Mouse (Mus musculus): ENCODE measurements around the gene Prss32.
A peak's percentile ranks its signal among the peaks of the same experiment; 100 is the strongest.
"Not testable (repeated sequence)": the region's sequence is repeated elsewhere in the genome, so short reads cannot be mapped to it uniquely, and the experiment has no call there.

Gene Prss32

DNA sequence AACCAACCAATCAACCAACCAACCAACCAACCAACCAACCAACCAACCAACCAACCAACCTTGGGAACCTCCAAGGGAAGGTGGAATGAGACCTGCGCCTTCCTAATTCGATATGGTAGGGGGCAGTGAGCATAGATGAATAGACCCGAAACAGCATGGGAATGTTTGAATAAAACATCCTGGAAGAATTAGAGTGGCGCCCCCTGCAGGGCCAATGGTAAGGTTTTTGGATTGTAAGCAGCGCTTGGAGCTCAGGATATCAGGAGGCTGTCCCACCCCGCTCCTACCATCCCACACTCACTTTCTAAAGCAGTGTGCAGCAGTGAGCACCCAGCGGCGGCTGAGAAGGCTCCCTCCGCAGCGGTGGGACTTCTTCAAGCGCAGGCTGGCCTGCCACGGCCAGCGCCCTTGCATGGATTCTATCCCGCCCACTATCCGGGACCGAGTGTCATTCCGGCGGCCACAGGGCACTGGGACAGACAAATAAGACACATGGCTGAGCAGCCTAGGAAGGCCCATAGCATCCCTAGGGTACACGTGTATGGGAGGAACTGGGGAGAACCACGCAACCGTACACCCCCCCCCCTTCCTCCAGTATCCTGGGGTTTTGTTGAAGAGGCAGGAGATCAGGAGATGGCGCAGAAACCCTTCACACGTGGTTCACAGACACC lies 379 bp upstream of the Prss32 start:
- peak; percentile 85 for DNase-seq

DNA sequence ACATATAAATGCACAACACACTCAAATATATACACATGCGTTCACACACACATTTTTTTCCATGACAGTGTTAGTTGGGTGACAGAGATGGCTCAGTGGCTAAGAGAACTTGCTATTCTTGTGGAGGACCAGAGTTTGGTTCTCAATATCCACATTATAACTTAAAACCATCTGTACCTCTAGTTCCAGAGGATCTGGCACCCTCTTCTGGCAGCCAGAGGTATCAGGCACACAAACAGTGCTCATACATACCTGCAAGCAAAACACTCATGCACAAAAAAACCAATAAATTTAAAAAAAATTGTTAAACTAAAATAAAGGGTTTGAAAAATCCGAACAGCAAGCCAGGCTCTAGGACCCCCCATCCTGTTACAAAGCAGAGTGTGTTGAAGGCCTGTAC lies 6.4 kb downstream of the Prss32 start:
- DNase-seq, result no peak

DNA sequence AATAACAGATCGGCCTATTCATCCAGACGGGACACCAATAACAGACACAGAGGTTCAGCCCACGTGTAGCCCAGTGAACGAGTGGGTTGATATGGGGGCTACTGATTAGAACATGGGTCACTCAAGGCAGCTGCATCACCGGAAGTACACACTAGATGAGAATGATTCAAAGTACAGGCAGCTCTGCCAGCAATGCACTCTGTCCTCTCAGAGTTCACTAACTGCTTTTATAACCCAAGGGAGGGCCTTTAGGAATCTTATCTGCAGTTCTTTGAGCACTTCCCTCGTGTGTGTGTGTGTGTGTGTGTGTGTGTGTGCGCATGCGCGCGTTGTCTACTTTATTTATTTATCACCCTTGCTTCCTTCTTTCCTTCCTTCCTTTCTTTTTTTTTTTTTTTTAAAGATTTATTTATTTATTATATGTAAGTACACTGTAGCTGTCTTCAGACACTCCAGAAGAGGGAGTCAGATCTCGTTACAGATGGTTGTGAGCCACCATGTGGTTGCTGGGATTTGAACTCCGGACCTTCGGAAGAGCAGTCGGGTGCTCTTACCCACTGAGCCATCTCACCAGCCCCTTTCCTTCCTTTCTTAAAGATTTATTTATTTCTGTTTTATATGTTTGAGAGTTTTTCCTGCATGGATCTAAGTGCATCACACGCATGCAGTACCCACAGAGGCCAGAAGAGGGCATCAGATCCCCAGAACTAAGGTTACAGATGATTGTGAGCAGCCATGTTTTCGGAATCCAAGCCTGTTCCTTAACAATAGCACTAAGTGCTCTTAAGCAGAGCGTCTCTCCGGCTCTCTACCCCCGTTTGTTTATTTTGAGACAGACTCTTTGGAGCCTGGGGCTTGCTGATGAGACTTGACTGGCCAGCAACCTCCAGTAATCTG lies 7.4 kb downstream of the Prss32 start:
- DNase-seq, result peak; percentile 88

DNA sequence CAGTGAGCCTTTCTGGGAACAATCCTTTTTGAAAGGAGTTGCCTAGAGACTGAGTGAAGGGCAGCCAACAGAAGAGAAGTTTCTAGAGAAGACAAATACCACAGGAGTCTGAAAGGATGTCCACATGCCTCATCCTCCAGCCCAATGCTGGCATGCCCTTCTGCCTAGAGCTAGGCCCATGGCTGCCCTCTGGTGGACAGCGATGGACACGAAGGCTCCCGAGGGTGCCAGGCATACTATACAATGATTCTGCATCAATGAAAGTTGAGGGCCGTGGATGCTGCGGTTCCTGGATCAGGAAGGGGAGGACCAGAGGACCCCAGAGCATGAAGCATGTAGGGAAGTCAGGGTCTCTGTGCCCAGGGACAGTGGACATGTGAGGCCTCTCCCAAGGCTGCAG lies 9.6 kb downstream of the Prss32 start:
- peak; percentile 90 for DNase-seq

DNA sequence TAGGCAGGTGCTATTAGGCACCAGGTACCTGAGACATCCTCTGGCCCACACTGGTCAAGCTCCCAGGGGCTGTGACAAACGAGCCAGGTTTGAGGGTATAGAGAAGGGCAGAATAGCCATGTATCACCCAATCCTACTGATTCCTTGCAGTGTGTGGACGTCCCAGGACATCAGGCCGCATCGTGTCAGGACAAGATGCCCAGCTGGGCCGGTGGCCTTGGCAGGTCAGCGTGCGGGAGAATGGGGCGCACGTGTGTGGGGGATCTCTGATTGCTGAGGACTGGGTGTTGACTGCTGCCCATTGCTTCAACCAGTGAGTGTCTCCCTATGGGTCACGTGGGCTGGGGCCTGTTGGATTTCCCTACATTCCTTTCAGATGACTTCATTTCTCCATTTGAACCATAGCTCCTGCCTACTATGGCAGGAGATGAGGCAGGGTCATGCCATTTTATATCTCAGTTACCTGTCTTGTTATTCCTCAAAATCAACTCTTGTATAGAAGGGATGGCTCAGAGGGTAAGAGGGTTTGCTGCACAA lies 10.6 kb downstream of the Prss32 start:
- DNase-seq, result peak; percentile 87

DNA sequence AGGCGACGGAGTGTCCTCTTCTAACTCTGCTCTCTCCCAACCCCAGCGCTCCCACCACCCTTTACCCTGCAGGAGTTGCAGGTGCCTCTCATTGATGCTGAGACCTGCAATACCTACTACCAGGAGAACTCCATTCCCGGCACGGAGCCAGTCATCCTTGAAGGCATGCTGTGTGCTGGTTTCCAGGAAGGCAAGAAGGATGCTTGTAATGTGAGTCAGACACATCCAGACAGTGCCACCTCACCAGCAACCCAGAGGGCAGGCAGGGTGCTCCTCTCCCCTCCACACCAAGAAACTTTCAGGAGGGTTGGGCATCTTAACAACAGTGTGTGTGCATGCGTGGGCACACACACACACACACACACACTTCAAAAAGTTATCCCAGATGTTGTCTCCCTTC lies 13.5 kb downstream of the Prss32 start:
- peak; percentile 82 for DNase-seq

DNA sequence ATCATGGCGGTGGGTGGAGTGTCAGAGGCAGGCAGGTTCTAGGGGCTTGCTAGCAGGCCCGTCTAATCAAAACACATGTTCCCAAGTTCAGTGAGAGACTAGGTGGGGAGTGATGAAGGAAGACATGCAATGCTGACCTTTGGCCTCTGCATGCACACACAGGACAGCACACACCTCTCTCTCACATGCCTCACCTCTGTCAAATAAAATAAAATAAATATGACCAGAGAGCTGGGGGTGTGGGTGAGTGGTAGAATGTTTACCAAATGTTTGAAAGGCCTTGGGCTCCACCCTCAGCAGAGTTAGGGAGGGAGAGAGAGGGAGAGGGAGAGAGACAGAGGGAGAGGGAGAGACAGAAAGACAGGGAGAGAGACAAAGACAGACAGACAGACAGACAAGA lies 14.3 kb downstream of the Prss32 start:
- no peak for DNase-seq

DNA sequence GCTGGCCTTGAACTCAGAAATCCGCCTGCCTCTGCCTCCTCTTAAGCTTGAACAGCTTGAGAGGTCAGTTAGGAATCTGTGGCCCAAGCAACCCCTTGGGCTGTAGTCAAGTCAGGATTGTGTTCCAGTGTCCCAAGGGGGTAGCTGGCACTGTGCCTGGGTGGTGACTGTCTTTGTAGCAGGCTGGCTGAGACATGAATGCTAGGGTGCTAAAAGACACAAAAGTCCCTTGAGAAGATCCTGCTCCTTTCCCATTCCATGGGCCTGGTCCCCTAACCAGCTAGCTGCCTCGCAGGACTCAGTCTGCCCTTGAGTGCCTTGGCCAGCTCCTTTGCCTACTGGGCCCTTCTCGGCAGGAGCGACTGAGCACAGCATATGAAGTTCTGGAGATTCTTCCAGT lies 19.3 kb downstream of the Prss32 start:
- DNase-seq, result peak; percentile 81

DNA sequence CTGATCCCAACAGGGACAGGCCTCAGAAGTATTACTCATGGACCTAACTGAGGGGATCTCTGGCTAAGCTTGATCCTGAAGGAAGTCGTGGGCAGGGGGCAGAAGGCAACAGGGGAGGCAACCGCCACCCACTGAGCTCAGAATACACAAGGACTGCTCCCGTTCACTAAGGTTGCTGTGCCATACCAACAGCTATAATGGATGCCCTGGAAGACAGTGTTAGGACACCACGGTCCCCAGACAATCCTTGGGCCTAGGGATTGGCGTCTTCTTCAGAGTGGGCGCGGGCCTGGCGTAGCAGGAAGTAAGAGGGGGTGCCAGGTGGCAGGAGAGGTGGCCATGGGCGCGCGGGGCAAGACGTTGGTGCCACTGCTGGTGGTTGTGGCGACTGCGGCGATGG lies 24.1 kb downstream of the Prss32 start, which contains the start of gene Prss21:
Prss21 (plus strand) TSS at position 301 of the 400 bp plus-strand sequence.
- DNase-seq, result no peak

DNA sequence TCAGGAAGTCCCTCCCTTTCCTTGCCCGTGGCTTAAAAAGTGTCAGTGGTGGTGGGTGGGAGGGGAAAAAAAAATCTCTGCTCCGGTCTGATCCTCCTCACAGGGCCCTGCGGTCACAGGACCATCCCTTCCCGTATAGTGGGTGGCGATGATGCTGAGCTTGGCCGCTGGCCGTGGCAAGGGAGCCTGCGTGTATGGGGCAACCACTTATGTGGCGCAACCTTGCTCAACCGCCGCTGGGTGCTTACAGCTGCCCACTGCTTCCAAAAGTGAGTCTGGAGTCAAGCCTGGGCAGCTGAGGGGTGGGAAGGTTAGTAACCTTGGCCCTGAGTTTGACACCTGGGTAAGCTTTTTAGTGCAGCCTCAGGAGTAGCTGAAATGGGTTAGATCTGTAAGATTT lies 24.9 kb downstream of the Prss32 start:
- peak; percentile 79 for DNase-seq

DNA sequence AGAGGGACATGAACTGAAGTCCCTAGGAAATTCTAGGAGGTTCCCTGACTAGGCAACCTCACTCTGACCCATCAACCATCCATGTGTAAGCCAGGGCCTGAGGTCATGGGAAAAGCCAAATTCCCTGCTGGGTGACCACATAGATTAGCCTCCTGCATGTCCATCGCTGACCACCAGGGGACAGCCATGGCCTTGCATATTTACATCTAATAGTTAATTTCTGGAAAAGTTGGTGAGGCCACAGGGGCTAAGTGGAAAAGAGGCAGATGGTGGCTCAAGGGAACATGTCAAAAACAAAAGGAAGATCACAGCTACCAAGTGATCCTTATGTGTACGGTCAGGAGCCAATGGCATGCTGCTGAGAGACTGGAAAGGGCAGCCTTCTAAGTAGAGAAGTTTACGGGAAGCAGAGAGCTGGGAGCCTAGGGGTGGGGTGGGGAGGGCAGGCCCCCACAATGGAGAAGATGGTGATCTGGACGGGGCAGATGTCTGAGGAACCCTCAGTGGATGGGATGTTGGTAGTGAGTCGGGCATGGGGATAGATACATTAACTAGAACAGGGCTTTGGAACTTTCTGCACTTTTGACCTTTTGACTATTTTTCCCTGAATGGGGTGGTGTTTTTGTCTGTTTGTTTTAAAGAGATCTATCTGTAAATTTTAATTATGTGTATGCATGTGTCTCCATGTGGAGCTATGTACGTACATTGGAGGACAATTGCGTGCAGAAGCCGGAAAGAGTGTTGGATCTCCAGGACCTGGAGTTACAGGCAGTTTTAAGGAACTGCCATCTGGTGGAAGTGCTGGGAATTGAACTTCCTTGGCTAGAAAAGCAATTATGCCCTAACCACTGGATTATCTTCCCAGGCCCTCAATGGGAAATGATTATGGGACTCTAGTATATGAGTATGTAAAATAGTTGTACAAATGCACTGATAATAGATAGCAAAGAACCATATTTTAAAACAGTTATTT lies 30.5 kb downstream of the Prss32 start:
- peak; percentile 94 for DNase-seq

DNA sequence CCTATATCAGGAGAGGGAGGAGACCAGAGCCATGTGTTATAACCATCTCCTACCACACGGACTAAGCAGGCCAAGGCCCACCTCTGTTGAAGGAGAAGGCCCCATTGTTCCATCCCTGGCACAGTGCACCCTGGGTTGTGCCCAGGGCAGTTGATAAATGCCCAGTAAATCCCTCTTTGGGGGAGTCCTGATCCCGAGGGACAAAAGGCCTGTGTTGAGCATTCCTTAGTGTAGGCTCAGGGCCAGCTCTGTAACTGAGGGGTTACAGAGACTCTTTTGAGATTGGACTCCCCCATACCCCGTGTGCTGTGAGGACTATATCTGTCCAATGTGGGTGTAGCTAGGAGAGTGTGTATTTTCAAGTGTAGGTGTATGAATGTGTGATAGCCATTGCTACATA lies 33.1 kb downstream of the Prss32 start:
- no peak for DNase-seq

DNA sequence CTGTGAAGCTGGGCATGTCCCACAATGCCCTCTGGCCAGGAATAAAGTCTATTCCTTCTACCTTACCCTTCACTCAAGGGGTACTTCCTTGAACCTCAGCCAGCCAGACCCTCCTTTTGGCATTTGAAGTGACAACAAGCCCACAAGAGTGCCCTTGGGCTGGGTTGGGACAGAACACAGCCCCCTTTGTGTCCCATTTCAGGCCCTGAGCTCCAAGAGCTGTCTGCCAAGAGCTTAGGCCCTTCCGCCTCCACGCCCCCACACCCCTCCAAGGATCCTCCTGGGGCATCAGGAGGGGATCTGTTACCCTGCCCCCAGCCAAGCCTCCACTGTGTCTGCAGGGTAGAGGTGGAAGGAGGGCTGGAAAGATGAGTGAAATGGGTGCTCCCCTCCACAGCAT lies 33.5 kb downstream of the Prss32 start:
- peak; percentile 77 for DNase-seq

DNA sequence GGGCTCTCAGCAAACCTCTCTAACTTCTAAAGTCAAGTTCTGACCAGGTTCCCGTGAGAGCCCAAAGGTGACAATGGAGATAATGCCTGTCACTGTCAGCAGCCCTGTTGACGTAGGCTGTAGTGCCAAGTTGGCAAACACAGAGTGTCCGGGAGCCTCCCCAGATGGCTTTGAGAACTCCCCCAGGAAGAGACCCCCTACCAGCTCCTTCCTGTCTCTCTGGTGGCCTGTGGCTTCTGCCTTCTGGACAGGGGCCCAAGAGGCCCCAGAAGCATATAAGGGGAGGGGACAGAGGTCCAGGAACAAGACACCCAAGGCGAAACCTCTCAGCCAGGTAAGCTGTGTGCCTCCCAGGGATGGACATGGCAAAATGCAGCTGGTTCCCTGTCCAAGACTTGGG lies 36.9 kb downstream of the Prss32 start, which contains the start of the genes Dcpp1 and Dcpp2:
Dcpp1 (plus strand) TSS at position 301 of the 400 bp plus-strand sequence.
Dcpp2 (plus strand) TSS at position 305 of the 400 bp plus-strand sequence.
- not testable (repeated sequence) for DNase-seq
